Mouse (Mus musculus) heart, embryonic 16.5 days (tissue): ENCODE measurements around the gene Mon1a. TPM values are rescaled to one million over a fixed set of nuclear protein-coding genes. Genes with fewer than 3 reads are reported as not detected.

Source experiments
- ATAC-seq: fragments of 200-750 bp; cut with Nextera tagmentation; replicated peaks from 2 replicates; pipeline ENCODE4 v1.8.0; 2017; ENCODE audit warnings: moderate number of reproducible peaks; ENCODE audit not compliant: insufficient read depth, low FRiP score; ENCODE audit errors: extremely low read depth
- H3K27ac ChIP-seq: fragments of 300-500 bp; sonication (generic); 2 replicates; pipeline ENCODE4 v1.5.1; 2014; ENCODE audit warnings: mild to moderate bottlenecking, low read length, control low read depth, moderate library complexity
- H3K27me3 ChIP-seq: fragments of 300-500 bp; sonication (generic); 2 replicates; pipeline ENCODE4 v1.6.1; 2014; ENCODE audit warnings: low read length, mixed read lengths; ENCODE audit not compliant: control insufficient read depth, insufficient read depth
- H3K36me3 ChIP-seq: fragments of 300-500 bp; sonication (generic); 2 replicates; pipeline ENCODE4 v1.6.1; 2014; ENCODE audit not compliant: control insufficient read depth, insufficient read depth
- H3K4me1 ChIP-seq: fragments of 300-500 bp; sonication (generic); 2 replicates; pipeline ENCODE4 v1.6.1; 2014; ENCODE audit warnings: low read length, mixed read lengths; ENCODE audit not compliant: control insufficient read depth, insufficient read depth
- H3K4me2 ChIP-seq: fragments of 300-500 bp; sonication (generic); 2 replicates; pipeline ENCODE4 v1.6.1; 2014; ENCODE audit warnings: low read depth, mild to moderate bottlenecking, control low read depth, low read length
- H3K4me3 ChIP-seq: fragments of 300-500 bp; sonication (generic); 2 replicates; pipeline ENCODE4 v1.5.1; 2014; ENCODE audit warnings: mild to moderate bottlenecking, control low read depth, low read length
- H3K9ac ChIP-seq: fragments of 300-500 bp; sonication (generic); 2 replicates; pipeline ENCODE4 v1.6.1; 2014; ENCODE audit warnings: low read length, control low read depth
- H3K9me3 ChIP-seq: fragments of 300-500 bp; sonication (generic); replicated peaks from 2 replicates; pipeline ENCODE4 v1.6.1; 2016; ENCODE audit warnings: low read length; ENCODE audit not compliant: control insufficient read depth
- WGBS: fragments of 180-500 bp; shearing (Covaris S2); extraction: QIAGEN DNeasy Blood & Tissue Kit; methylation state at CpG from one replicate; pipeline ENCODE4 v1.1.7; 2014; 5-methylcytosine and 5-hydroxymethylcytosine counted together
- polyA plus RNA-seq: library from polyadenylated mRNA; unstranded; fragments of >200 nt; fragmentation: Nextera tagmentation; extraction: Ambion mirVana; gene quantifications from 2 replicates; pipeline ENCODE4 v1.2.1, GENCODE M21; 2015

Gene Mon1a
- polyA plus RNA-seq, 1 experiment from 2014 or later = 13.1 TPM

- no peak overlapping the region for H3K4me3 ChIP-seq
- no peak overlapping the region for H3K4me2 ChIP-seq
- H3K9ac ChIP-seq = no peak overlapping the region
- no peak overlapping the region for H3K27ac ChIP-seq
- H3K27me3 ChIP-seq = peaks cover 30% of the 10 kb centered on the region
- H3K36me3 ChIP-seq = no peaks in the 10 kb centered on the region
- 81% methylated on average over 11 of the region's 11 CpGs for WGBS
- no peak for ATAC-seq
- H3K4me1 ChIP-seq = peaks cover 8% of the 10 kb centered on the region
- no peaks in the 10 kb centered on the region for H3K9me3 ChIP-seq
These were observed 46.2 kb downstream of the Mon1a start for GRCm38 (mm10) chr9:107934146-107934545.

GRCm38 (mm10) chr9:107935374-107935773 lies 47.4 kb downstream of the Mon1a start, which contains the start of gene Camkv:
TSS of gene Camkv (plus strand) at chr9:107935674.
- Histone ChIP-seq H3K27me3 (peaks cover 30% of the 10 kb centered on the region), H3K4me3 (peak within 1 kb of the TSS; percentile 57), H3K36me3 (no peaks in the 10 kb centered on the region), H3K4me2 (peak within 1 kb of the TSS; percentile 88), H3K9me3 (no peaks in the 10 kb centered on the region), H3K9ac (peak within 1 kb of the TSS; percentile 67), H3K27ac (no peak within 1 kb of the TSS), H3K4me1 (peaks cover 8% of the 10 kb centered on the region)
- WGBS = 21% methylated on average over 3 of the region's 3 CpGs
- no peak for ATAC-seq

GRCm38 (mm10) chr9:107935790-107936214 lies 47.9 kb downstream of the Mon1a start:
- peak overlapping the region; percentile 88 for H3K4me2 ChIP-seq
- H3K9me3 ChIP-seq = no peaks in the 10 kb centered on the region
- H3K27ac ChIP-seq = no peak overlapping the region
- peaks cover 8% of the 10 kb centered on the region for H3K4me1 ChIP-seq
- 0 out of 2 replicates have a peak, but pooled peaks have one; percentile 28 for ATAC-seq
- peaks cover 30% of the 10 kb centered on the region for H3K27me3 ChIP-seq
- no peaks in the 10 kb centered on the region for H3K36me3 ChIP-seq
- H3K9ac ChIP-seq = peak overlapping the region; percentile 67
- under 1% methylated on average over 39 of the region's 41 CpGs for WGBS
- peak overlapping the region; percentile 57 for H3K4me3 ChIP-seq

- Histone ChIP-seq H3K9me3 (no peaks in the 10 kb centered on the region), H3K27ac (no peak overlapping the region), H3K9ac (peak overlapping the region; percentile 67), H3K36me3 (no peaks in the 10 kb centered on the region), H3K27me3 (peaks cover 30% of the 10 kb centered on the region), H3K4me2 (peak overlapping the region; percentile 88), H3K4me1 (peaks cover 8% of the 10 kb centered on the region), H3K4me3 (peak overlapping the region; percentile 57)
- ATAC-seq = peak; percentile 16; the same call in 1 of the 2 replicates
- WGBS = 7% methylated on average over 29 of the region's 29 CpGs
These were observed 48.4 kb downstream of the Mon1a start for GRCm38 (mm10) chr9:107936215-107936822.

- no peak overlapping the region; the same call in 1 of the 2 replicates for H3K4me2 ChIP-seq
- ATAC-seq = no peak
- no peaks in the 10 kb centered on the region for H3K9me3 ChIP-seq
- no peak overlapping the region for H3K9ac ChIP-seq
- H3K27me3 ChIP-seq = peaks cover 30% of the 10 kb centered on the region
- H3K36me3 ChIP-seq = no peaks in the 10 kb centered on the region
- peaks cover 8% of the 10 kb centered on the region for H3K4me1 ChIP-seq
- H3K27ac ChIP-seq = no peak overlapping the region
- H3K4me3 ChIP-seq = no peak overlapping the region
- WGBS = 27% methylated on average over 3 of the region's 3 CpGs
These were observed 48.9 kb downstream of the Mon1a start for GRCm38 (mm10) chr9:107936831-107937230.

GRCm38 (mm10) chr9:107947241-107948194 lies 59.6 kb downstream of the Mon1a start:
- no peaks in the 10 kb centered on the region for H3K27me3 ChIP-seq
- ATAC-seq = no peak
- peaks cover 13% of the 10 kb centered on the region for H3K4me1 ChIP-seq
- H3K9ac ChIP-seq = no peak overlapping the region
- no peaks in the 10 kb centered on the region for H3K36me3 ChIP-seq
- 76% methylated on average over 31 of the region's 31 CpGs for WGBS
- H3K27ac ChIP-seq = no peak overlapping the region
- H3K9me3 ChIP-seq = no peaks in the 10 kb centered on the region
- H3K4me3 ChIP-seq = no peak overlapping the region
- H3K4me2 ChIP-seq = no peak overlapping the region

- ATAC-seq = no peak
- Histone ChIP-seq H3K4me1 (peaks cover 13% of the 10 kb centered on the region), H3K9ac (no peak overlapping the region), H3K27me3 (no peaks in the 10 kb centered on the region), H3K27ac (no peak overlapping the region), H3K9me3 (no peaks in the 10 kb centered on the region), H3K4me2 (no peak overlapping the region), H3K36me3 (no peaks in the 10 kb centered on the region), H3K4me3 (no peak overlapping the region)
- 74% methylated on average over 13 of the region's 13 CpGs for WGBS
These were observed 61.4 kb downstream of the Mon1a start for GRCm38 (mm10) chr9:107949184-107949921.

GRCm38 (mm10) chr9:107949922-107950235 lies 61.9 kb downstream of the Mon1a start, which contains the start of gene Traip:
TSS of gene Traip (plus strand) at chr9:107950136.
- peak within 1 kb of the TSS; percentile 70 for H3K27ac ChIP-seq
- peaks cover 13% of the 10 kb centered on the region for H3K4me1 ChIP-seq
- peak within 1 kb of the TSS; percentile 78 for H3K4me2 ChIP-seq
- no peaks in the 10 kb centered on the region for H3K36me3 ChIP-seq
- H3K4me3 ChIP-seq = peak within 1 kb of the TSS; percentile 83
- H3K9ac ChIP-seq = peak within 1 kb of the TSS; percentile 81
- no peaks in the 10 kb centered on the region for H3K27me3 ChIP-seq
- 89% methylated on average over 10 of the region's 10 CpGs for WGBS
- ATAC-seq = no peak
- H3K9me3 ChIP-seq = no peaks in the 10 kb centered on the region
